Mouse (Mus musculus) midbrain, embryonic 14.5 days (tissue): Measurements from ENCODE around the gene Cdh18. TPM values are rescaled to one million over a fixed set of nuclear protein-coding genes. Genes with fewer than 3 reads are reported as not detected.

ENCODE experiments used
- ATAC-seq: fragments of 200-750 bp; cut with Nextera tagmentation; 2 replicates; pipeline ENCODE4 v1.8.0; 2017; ENCODE audit warnings: moderate number of reproducible peaks, moderate library complexity; ENCODE audit not compliant: low FRiP score, low TSS enrichment
- DNase-seq: peaks from one replicate; pipeline ENCODE4 v3.0.0-alpha.2; 2015
- H3K27ac ChIP-seq: fragments of 300-500 bp; sonication (generic); replicated peaks from 2 replicates; pipeline ENCODE4 v1.5.1; 2014; ENCODE audit warnings: mild to moderate bottlenecking, low read depth, low read length, moderate library complexity
- H3K27me3 ChIP-seq: fragments of 300-500 bp; sonication (generic); 2 replicates; pipeline ENCODE4 v1.6.1; 2014; ENCODE audit warnings: low read length, control low read depth, mixed read lengths; ENCODE audit not compliant: control insufficient read depth, insufficient read depth
- H3K36me3 ChIP-seq: fragments of 300-500 bp; sonication (generic); 2 replicates; pipeline ENCODE4 v1.6.1; 2014; ENCODE audit warnings: low read length, control low read depth; ENCODE audit not compliant: control insufficient read depth, insufficient read depth
- H3K4me1 ChIP-seq: fragments of 300-500 bp; sonication (generic); 2 replicates; pipeline ENCODE4 v1.6.1; 2014; ENCODE audit warnings: mild to moderate bottlenecking, antibody characterized with exemption, low read length, control low read depth; ENCODE audit not compliant: control insufficient read depth, insufficient read depth
- H3K4me2 ChIP-seq: fragments of 300-500 bp; sonication (generic); 2 replicates; pipeline ENCODE4 v1.6.1; 2014; ENCODE audit warnings: mild to moderate bottlenecking, low read length, moderate library complexity
- H3K4me3 ChIP-seq: fragments of 300-500 bp; sonication (generic); replicated peaks from 2 replicates; pipeline ENCODE4 v1.5.1; 2014; ENCODE audit warnings: low read depth, low read length
- H3K9ac ChIP-seq: fragments of 300-500 bp; sonication (generic); replicated peaks from 2 replicates; pipeline ENCODE4 v1.6.1; 2014; ENCODE audit warnings: mild to moderate bottlenecking, low read length, moderate library complexity
- H3K9me3 ChIP-seq: fragments of 300-500 bp; sonication (generic); 2 replicates; pipeline ENCODE4 v1.6.1; 2016; ENCODE audit warnings: low read length, control low read depth, mixed read lengths; ENCODE audit not compliant: control insufficient read depth
- WGBS: fragments of 180-500 bp; shearing (Covaris S2); extraction: QIAGEN DNeasy Blood & Tissue Kit; methylation state at CpG from one replicate; pipeline ENCODE4 v1.1.7; 2014; 5-methylcytosine and 5-hydroxymethylcytosine counted together
- polyA plus RNA-seq: library from polyadenylated mRNA; unstranded; fragments of >200 nt; fragmentation: Nextera tagmentation; extraction: Ambion mirVana; gene quantifications from 2 replicates; pipeline ENCODE4 v1.2.1, GENCODE M21; 2014

Gene Cdh18
- polyA plus RNA-seq, 1 experiment from 2014 or later, result 8.9 TPM

DNA sequence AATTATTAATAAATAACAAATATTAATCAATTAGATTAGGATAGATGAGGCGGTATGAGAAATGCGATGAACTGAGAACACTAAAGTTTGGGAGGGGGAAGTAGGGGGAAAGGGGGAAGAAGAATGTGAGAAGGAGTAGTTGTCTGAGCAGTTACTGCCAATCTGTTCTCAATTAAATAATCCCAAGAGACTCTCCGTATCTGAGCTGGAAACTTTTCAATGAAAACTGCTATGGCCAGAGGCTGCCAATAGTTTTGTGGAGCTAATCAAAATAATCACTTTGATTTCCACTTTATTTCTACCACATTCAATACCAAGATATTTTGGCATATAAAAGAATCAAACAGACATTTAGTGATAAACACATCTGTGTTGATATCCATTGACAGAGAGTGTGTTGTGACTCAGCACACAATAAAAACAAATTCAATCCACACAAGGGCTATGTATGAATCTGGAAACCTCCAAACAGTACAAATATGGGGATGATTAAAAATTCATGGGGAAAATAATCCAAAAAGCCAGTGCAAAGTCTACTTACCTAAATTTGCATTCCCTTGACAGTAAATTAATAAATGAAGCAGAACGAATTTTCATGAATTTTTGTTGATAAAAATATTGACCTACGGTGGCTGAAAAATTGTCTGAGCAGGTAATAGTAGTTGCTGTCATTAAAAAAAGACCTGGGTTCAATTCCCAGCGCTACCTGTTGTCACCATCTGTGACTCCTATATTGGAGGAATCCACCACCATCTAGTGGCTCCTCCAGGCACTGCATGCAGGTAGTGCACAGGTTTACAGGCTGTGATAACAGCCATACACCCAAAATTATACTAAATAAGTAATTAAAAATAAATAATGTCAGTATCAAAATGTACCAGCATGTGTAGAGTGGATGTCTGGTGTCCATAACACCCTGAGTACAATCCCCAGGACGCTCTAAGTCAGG, 922.0 kb downstream of the Cdh18 start:
- ATAC-seq (no peak), DNase-seq (no peak)
- no peak overlapping the region for H3K27ac ChIP-seq
- H3K9me3 ChIP-seq, result no peaks in the 10 kb centered on the region
- H3K4me1 ChIP-seq, result no peaks in the 10 kb centered on the region
- 84% methylated on average over 7 of the region's 7 CpGs for WGBS
- no peak overlapping the region for H3K4me2 ChIP-seq
- H3K4me3 ChIP-seq, result no peak overlapping the region
- no peak overlapping the region for H3K9ac ChIP-seq
- no peaks in the 10 kb centered on the region for H3K27me3 ChIP-seq
- no peaks in the 10 kb centered on the region for H3K36me3 ChIP-seq

DNA sequence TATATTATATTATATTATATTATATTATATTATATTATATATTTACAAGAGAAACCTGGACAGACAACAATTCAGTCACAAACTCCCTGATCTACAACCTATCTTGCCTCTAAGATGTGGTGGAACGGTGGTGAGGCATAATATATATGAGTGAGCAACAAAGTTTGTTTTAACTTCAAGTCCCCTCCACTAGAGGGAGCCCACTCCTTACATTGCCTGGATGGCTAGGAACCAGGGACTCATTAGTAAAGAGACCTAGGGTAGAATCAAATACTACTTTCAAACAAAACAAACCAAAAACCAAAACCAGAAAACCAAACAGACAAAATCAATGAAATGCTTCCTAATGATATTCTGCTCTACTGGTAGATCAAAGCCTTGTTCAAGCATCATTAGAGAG, 937.5 kb downstream of the Cdh18 start:
- no peak overlapping the region for H3K4me2 ChIP-seq
- H3K9ac ChIP-seq, result no peak overlapping the region
- H3K36me3 ChIP-seq, result no peaks in the 10 kb centered on the region
- H3K4me3 ChIP-seq, result no peak overlapping the region
- H3K4me1 ChIP-seq, result no peaks in the 10 kb centered on the region
- no peaks in the 10 kb centered on the region for H3K27me3 ChIP-seq
- DNase-seq (peak; percentile 35), ATAC-seq (no peak)
- WGBS, result 50% methylated on average over 1 of the region's 1 CpGs
- no peaks in the 10 kb centered on the region for H3K9me3 ChIP-seq
- H3K27ac ChIP-seq, result no peak overlapping the region

DNA sequence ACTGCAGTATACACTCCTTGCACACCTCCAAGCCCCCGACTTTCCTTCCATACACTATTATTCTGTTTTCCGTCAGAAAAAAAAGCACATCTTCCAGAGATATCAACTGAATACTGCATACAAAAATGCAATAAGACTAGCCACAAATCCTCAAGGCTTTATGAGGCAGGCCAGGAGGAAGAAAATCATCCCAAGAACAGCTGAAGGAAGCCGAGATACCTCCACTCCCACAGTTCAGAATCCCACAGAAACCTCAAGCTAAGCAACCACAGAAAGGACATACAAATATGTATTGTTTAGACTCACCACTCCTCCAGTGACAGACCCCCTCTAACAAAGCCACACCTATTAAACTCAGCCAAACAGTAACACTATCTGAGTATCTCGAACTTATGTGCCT, 957.7 kb downstream of the Cdh18 start:
- Histone ChIP-seq H3K4me1 (no peaks in the 10 kb centered on the region), H3K9me3 (no peaks in the 10 kb centered on the region), H3K27me3 (no peaks in the 10 kb centered on the region), H3K4me2 (no peak overlapping the region), H3K9ac (no peak overlapping the region), H3K4me3 (no peak overlapping the region), H3K36me3 (no peaks in the 10 kb centered on the region), H3K27ac (no peak overlapping the region)
- DNase-seq (no peak), ATAC-seq (no peak)
- WGBS, result 84% methylated on average over 4 of the region's 4 CpGs

DNA sequence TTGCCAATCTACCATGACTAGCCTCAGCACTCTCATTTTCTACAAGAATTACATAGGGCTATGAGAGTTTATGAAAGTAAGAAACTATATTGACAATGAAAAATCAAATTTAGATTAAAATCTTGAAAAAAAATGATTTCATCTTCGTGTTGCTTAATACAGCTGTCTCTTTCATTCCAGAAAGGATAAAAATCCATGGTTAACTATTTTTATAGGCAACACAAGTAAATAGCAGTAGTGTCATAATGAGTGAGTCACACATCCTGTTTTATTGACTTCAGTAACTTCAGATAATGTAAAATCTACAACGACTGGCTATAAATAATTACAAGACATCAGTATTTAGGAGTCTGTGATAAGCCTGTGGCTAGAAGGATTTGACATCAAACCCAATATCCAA, 960.9 kb downstream of the Cdh18 start:
- no peaks in the 10 kb centered on the region for H3K9me3 ChIP-seq
- no peak for ATAC-seq
- no peak for DNase-seq

DNA sequence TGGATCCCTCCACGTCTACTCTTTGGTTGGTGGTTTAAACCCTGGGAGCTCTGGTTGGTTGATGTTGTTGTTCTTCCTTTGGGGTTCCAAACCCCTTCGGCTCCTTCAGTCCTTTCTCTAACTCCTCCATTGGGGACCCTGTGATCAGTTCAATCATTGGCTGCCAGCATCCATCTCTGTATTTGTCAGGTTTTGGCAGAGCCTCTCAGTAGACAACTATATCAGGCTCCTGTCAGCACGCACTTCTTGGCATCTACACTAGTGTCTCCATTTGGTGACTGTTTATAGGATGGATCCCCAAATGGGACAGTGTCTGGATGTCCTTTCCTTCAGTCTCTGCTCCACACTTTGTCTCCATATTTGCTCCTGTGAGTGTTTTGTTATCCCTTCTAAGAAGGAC, 967.0 kb downstream of the Cdh18 start:
- Histone ChIP-seq H3K27me3 (no peaks in the 10 kb centered on the region), H3K4me3 (no peak overlapping the region), H3K9ac (no peak overlapping the region), H3K36me3 (no peaks in the 10 kb centered on the region), H3K27ac (no peak overlapping the region), H3K9me3 (no peaks in the 10 kb centered on the region), H3K4me1 (no peaks in the 10 kb centered on the region), H3K4me2 (no peak overlapping the region)
- 86% methylated on average over 3 of the region's 3 CpGs for WGBS
- ATAC-seq (no peak), DNase-seq (no peak)

More for the DNA sequence above, 960.9 kb downstream of the Cdh18 start:
- Histone ChIP-seq H3K4me1 (no peaks in the 10 kb centered on the region), H3K4me3 (no peak overlapping the region), H3K9ac (no peak overlapping the region), H3K36me3 (no peaks in the 10 kb centered on the region), H3K27ac (no peak overlapping the region), H3K27me3 (no peaks in the 10 kb centered on the region), H3K4me2 (no peak overlapping the region)
- 64% methylated on average over 2 of the region's 2 CpGs for WGBS

DNA sequence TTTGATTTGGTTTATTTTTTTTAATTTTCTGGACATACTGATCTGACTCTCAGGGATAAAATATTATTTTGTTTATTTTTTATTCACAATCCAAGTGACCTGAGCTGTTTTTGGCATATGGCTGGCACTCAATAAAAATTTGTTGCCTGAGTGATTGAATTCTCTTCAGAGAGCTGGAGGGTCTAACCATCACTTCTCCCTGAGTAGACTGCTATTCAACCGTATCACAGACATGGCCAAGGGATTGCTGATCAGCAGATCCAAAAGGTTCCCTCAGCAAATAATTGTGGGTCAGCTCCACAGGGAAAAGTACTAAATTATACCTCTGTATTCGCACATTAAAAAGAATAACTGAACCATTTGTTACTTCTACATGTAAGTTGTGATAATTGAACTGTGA, 969.3 kb downstream of the Cdh18 start:
- Histone ChIP-seq H3K9me3 (no peaks in the 10 kb centered on the region), H3K9ac (no peak overlapping the region), H3K27ac (no peak overlapping the region), H3K4me3 (no peak overlapping the region), H3K4me2 (no peak overlapping the region), H3K36me3 (no peaks in the 10 kb centered on the region), H3K4me1 (no peaks in the 10 kb centered on the region), H3K27me3 (no peaks in the 10 kb centered on the region)
- 86% methylated on average over 2 of the region's 2 CpGs for WGBS
- DNase-seq (no peak), ATAC-seq (no peak)
